Mouse (Mus musculus): ENCODE measurements around the gene Serhl. TPM values are rescaled to one million over a fixed set of nuclear protein-coding genes. Genes with fewer than 3 reads are reported as not detected.
"Not testable (repeated sequence)": the region's sequence is repeated elsewhere in the genome, so short reads cannot be mapped to it uniquely, and the experiment has no call there.

Gene Serhl
- polyA plus RNA-seq, 1 experiment from 2014 or later = 31.3 TPM

DNA sequence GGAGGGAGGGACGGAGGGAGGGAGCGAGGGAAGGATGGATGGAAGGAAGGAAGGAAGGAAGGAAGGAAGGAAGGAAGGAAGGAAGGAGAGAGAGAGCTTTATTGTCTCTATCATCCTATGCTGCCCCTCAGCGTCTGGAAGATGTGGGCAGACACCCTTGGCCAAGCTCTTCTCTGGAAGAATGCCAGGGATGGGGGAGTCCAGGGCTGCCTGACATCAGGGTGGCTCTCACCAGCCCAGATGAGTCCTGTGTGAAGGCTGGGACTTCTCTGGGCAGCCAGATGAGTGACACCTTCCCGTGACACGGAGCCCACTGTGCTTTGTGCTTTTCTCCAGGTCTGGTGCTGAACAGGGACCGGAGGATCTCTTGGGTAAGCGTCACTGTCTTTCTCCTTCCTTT, 22.6 kb downstream of the Serhl start:
- WGBS = 86% methylated on average over 7 of the region's 7 CpGs
- Histone ChIP-seq H3K27me3 (no peaks in the 10 kb centered on the region), H3K36me3 (peaks cover 18% of the 10 kb centered on the region), H3K4me3 (no peak overlapping the region), H3K4me2 (no peak overlapping the region), H3K4me1 (replicated peaks) (peaks cover 40% of the 10 kb centered on the region), H3K27ac (replicated peaks) (no peak overlapping the region), H3K9ac (no peak overlapping the region), H3K9me3 (no peaks in the 10 kb centered on the region)
- no peak for ATAC-seq (ENCODE audit: low read depth)

- H3K27ac ChIP-seq (replicated peaks) = no peak overlapping the region
- peak; percentile 76 for ATAC-seq (ENCODE audit: low read depth)
- no peak overlapping the region for H3K9ac ChIP-seq
- H3K9me3 ChIP-seq = no peaks in the 10 kb centered on the region
- H3K4me3 ChIP-seq = no peak overlapping the region
- peaks cover 36% of the 10 kb centered on the region for H3K4me1 ChIP-seq (replicated peaks)
- H3K36me3 ChIP-seq = peaks cover 28% of the 10 kb centered on the region
- H3K27me3 ChIP-seq = no peaks in the 10 kb centered on the region
- WGBS = 10% methylated on average over 11 of the region's 11 CpGs
- no peak overlapping the region for H3K4me2 ChIP-seq
Observed at GRCm38 (mm10) chr15:83112898-83113297, 23.6 kb downstream of the Serhl start.

GRCm38 (mm10) chr15:83114106-83114505, 24.8 kb downstream of the Serhl start:
- Histone ChIP-seq H3K4me2 (no peak overlapping the region), H3K9ac (no peak overlapping the region), H3K27ac (replicated peaks) (0 out of 2 replicates have a peak overlapping the region, but pooled peaks have one; percentile 1), H3K36me3 (peaks cover 39% of the 10 kb centered on the region), H3K4me3 (no peak overlapping the region), H3K4me1 (replicated peaks) (peaks cover 39% of the 10 kb centered on the region), H3K9me3 (no peaks in the 10 kb centered on the region), H3K27me3 (no peaks in the 10 kb centered on the region)
- ATAC-seq (ENCODE audit: low read depth) = no peak
- 64% methylated on average over 9 of the region's 9 CpGs for WGBS

DNA sequence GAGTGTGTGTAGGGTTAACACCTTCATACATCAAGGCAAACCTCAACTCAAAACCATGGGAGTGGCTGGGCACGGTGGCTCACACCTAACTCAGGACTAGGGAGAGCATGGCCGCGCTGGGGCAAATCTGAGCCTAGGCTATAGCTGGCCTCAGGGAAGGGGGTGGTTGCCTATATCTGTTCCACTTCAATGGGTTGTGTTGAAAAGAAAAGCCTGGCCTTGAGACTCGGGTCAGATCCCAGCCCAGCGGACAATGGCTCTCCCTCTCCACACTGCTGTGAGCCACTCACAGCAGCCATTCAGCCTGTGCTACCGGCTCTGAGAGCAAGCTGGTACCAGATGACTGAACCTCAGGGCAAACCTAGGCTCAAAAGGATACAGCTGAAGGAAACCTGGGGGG, 25.8 kb downstream of the Serhl start:
- 52% methylated on average over 6 of the region's 6 CpGs for WGBS
- Histone ChIP-seq H3K27ac (replicated peaks) (no peak overlapping the region), H3K4me3 (no peak overlapping the region), H3K36me3 (peaks cover 49% of the 10 kb centered on the region), H3K9me3 (no peaks in the 10 kb centered on the region), H3K4me1 (replicated peaks) (peaks cover 39% of the 10 kb centered on the region), H3K27me3 (no peaks in the 10 kb centered on the region), H3K4me2 (no peak overlapping the region), H3K9ac (no peak overlapping the region)
- ATAC-seq (ENCODE audit: low read depth) = no peak

DNA sequence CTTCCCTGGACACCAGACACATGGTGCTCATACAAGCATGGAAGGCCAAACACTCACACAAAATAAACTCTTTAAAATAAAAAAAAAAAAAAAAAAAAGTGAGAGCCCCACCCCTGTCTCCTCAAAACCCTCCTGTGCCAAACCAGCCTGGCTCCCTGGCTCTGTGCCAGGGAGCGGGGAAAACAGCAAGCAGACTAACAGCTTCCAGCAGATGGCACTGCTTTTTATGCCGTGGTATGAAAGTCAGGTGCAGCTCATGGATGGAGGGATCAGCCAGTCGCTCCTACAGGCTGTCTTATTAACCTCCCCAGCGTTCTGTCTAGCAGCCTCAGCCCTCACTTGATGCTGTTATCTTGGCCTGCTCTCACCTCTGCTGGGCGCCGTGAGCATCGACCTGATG, 29.1 kb downstream of the Serhl start:
- H3K27ac ChIP-seq (replicated peaks) = no peak overlapping the region
- H3K4me3 ChIP-seq = no peak overlapping the region
- no peak for ATAC-seq (ENCODE audit: low read depth)
- no peaks in the 10 kb centered on the region for H3K9me3 ChIP-seq
- H3K4me2 ChIP-seq = no peak overlapping the region
- peaks cover 50% of the 10 kb centered on the region for H3K36me3 ChIP-seq
- H3K27me3 ChIP-seq = no peaks in the 10 kb centered on the region
- WGBS = 59% methylated on average over 7 of the region's 7 CpGs
- no peak overlapping the region for H3K9ac ChIP-seq
- peaks cover 30% of the 10 kb centered on the region for H3K4me1 ChIP-seq (replicated peaks)

DNA sequence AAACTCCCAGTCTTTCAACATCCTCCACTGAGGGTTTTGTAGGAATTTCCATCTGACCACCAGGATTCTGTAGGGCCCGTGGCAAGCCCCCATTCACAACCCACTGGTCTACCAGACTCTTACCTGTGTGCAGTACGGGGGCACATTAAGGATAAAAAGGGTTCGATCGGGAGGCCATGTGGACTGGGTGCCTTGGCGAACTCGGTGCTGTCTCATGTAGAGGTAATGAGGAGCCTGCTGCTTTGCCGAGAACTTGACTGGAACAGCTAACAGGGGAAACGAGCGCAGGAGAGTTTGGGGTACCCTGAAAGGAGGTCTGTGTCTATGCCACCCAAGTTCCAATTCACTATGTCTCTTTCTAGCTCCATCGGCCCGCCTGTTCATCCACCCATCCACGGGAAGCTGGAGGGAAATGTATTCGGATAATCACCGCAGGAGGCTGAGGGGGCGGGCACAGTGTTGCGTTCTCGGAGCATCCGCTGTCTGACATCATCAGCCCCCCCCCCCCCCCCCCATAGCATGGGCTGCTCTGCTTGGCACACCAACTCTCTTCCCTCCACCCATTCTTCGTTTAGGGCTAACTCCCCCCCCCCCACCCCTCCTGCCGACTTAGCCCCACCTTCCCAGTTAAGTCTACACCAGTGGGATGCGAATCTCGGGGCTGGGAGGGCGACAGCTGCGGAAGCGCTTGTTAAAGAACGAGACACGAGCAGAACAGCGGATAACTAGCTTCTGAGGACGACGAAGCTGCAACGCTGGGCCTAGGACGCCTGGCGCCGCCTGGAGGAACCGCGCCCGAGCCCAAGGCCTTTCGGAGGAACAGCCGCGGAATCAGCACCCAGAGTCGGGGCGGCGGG, 32.6 kb downstream of the Serhl start:
- peaks cover 53% of the 10 kb centered on the region for H3K36me3 ChIP-seq
- H3K27ac ChIP-seq (replicated peaks) = peak overlapping the region; percentile 89
- no peaks in the 10 kb centered on the region for H3K9me3 ChIP-seq
- H3K4me2 ChIP-seq = peak overlapping the region; percentile 81
- 4% methylated on average over 43 of the region's 43 CpGs for WGBS
- H3K9ac ChIP-seq = peak overlapping the region; percentile 83
- peak overlapping the region; percentile 88 for H3K4me3 ChIP-seq
- peak; percentile 60 for ATAC-seq (ENCODE audit: low read depth)
- peaks cover 27% of the 10 kb centered on the region for H3K4me1 ChIP-seq (replicated peaks)
- H3K27me3 ChIP-seq = no peaks in the 10 kb centered on the region

DNA sequence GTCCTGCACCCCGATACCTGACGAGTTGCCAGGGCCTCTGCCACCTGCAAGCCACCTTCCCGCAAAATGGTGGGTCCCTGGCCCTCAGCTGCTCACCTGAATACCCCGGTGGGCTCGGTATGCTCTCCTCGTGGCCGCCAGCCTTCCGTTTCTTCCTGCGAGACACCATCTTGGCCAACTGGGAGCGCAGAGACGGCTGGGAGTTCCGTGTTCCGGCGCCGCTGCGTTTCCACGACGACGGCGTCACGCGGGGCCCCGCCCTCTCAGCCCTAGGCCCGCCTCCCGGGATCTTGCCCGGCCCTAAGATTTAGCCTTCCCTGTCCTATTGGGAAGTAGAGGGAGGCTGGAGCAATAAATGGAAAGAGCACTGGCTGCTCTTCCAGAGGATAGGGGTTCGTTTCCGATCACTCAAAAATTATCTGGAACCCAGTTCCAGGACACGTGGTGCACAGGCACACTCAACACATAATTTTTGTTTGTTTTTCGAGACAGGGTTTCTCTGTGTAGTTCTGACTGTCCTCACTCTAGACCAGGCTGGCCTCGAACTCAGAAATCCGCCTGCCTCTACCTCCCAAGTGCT, 33.4 kb downstream of the Serhl start, which contains the start of gene Rrp7a:
Gene Rrp7a (minus strand): TSS at position 236 of the 580 bp plus-strand sequence.
- Histone ChIP-seq H3K4me3 (peak within 1 kb of the TSS; percentile 88), H3K27ac (replicated peaks) (peak within 1 kb of the TSS; percentile 89), H3K9ac (peak within 1 kb of the TSS; percentile 83), H3K4me2 (peak within 1 kb of the TSS; percentile 81), H3K36me3 (peaks cover 53% of the 10 kb centered on the region), H3K4me1 (replicated peaks) (peaks cover 28% of the 10 kb centered on the region), H3K27me3 (no peaks in the 10 kb centered on the region), H3K9me3 (no peaks in the 10 kb centered on the region)
- WGBS = 10% methylated on average over 32 of the region's 32 CpGs
- ATAC-seq (ENCODE audit: low read depth) = peak; percentile 89

- Histone ChIP-seq H3K4me1 (replicated peaks) (peaks cover 24% of the 10 kb centered on the region), H3K27me3 (no peaks in the 10 kb centered on the region)
- no peak for ATAC-seq (ENCODE audit: low read depth)
Observed at GRCm38 (mm10) chr15:83124625-83125024, 35.3 kb downstream of the Serhl start.

GRCm38 (mm10) chr15:83126582-83126981, 37.3 kb downstream of the Serhl start:
- no peak for ATAC-seq (ENCODE audit: low read depth)
- no peak overlapping the region for H3K9ac ChIP-seq
- 0 out of 2 replicates have a peak overlapping the region, but pooled peaks have one; percentile 20 for H3K27ac ChIP-seq (replicated peaks)
- H3K4me1 ChIP-seq (replicated peaks) = peaks cover 15% of the 10 kb centered on the region
- no peaks in the 10 kb centered on the region for H3K27me3 ChIP-seq
- peaks cover 68% of the 10 kb centered on the region for H3K36me3 ChIP-seq
- H3K4me3 ChIP-seq = no peak overlapping the region
- no peak overlapping the region for H3K4me2 ChIP-seq
- no peaks in the 10 kb centered on the region for H3K9me3 ChIP-seq
- 85% methylated on average over 9 of the region's 9 CpGs for WGBS

More at GRCm38 (mm10) chr15:83124625-83125024, 35.3 kb downstream of the Serhl start:
- H3K4me3 ChIP-seq = no peak overlapping the region
- H3K9me3 ChIP-seq = no peaks in the 10 kb centered on the region
- H3K36me3 ChIP-seq = peaks cover 54% of the 10 kb centered on the region
- no peak overlapping the region for H3K9ac ChIP-seq
- H3K27ac ChIP-seq (replicated peaks) = no peak overlapping the region
- WGBS = 78% methylated on average over 5 of the region's 5 CpGs
- no peak overlapping the region for H3K4me2 ChIP-seq

DNA sequence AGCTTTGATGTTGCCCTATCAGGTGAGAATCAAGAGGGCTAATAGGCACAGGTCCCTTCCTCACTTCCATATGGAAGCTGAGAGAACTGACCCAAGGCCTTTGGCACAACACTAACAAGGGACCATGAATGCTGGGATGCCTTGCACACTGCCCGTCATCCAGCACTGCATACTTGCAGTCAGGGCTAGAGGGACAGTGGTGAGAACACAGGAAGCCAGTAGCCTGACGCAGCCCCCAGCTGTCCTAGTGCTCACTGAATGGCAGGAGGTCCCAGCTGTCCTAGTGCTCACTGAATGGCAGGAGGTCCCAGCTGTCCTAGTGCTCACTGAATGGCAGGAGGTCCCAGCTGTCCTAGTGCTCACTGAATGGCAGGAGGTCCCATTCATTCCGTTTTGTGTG, 37.7 kb downstream of the Serhl start:
- H3K27ac ChIP-seq (replicated peaks) = 0 out of 2 replicates have a peak overlapping the region, but pooled peaks have one; percentile 20
- not testable (repeated sequence) for H3K9ac ChIP-seq; H3K4me3 ChIP-seq; ATAC-seq (ENCODE audit: low read depth); H3K4me2 ChIP-seq; H3K9me3 ChIP-seq; H3K27me3 ChIP-seq
- WGBS = 29% methylated on average over 3 of the region's 3 CpGs
- peaks cover 12% of the 10 kb centered on the region for H3K4me1 ChIP-seq (replicated peaks)
- H3K36me3 ChIP-seq = peaks cover 73% of the 10 kb centered on the region

DNA sequence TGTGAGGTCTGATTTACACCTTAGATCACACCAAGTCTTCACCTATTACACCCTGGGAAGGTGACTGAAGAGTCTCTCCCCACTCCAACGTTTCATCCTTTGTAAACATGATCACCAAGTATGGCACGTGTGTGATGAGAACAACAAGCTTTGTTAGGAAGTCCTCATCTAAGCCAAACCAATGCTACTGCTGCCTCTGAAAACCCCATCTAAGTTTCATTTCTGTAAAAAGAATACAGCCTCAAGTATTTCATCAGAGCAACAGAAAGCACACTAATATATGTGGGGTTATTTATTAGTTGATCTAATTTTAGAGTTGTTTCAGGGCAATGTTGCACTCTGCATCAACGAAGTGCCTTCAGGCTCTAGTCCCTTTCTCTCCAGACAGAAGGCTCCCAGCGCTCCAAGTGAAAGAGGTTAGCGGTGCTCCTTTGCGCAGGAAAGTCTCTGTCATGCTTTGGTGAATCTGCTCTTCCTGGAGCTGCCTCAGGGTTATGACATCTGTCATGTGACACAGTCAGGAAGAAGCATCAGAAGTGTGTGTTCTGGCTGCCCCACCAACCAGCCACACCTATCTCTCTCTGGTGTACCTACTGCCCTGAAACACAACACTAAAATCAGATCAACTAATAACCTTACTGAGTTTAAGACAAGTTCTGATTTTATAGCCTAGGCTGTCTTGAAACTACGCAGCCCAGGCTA, 40.4 kb downstream of the Serhl start:
- Histone ChIP-seq H3K9ac (no peak overlapping the region), H3K36me3 (peaks cover 96% of the 10 kb centered on the region), H3K4me2 (no peak overlapping the region), H3K27me3 (no peaks in the 10 kb centered on the region), H3K4me3 (no peak overlapping the region), H3K4me1 (replicated peaks) (peaks cover 12% of the 10 kb centered on the region), H3K9me3 (no peaks in the 10 kb centered on the region), H3K27ac (replicated peaks) (no peak overlapping the region)
- whole genome bisulfite sequencing = 89% methylated on average over 7 of the region's 7 CpGs
- no peak for ATAC-seq (ENCODE audit: low read depth)

DNA sequence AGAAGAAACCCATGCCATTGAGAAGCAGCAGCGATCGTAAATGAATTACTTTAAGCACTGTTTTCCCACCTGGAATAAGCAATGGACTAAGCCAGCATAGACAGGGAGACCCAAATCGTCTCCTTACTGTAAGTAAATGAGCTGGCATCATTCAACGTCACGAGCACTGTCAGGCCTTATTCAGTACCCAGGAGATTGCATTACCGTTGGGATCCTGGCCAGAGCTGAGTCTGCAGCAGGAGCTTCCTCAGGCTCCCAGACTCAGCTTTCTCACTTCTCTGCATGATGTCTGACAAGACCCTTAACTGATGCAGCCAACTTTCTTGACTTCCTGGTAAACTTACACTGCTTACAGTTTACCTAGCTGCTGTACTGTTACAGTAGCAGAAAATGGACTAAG, 45.4 kb downstream of the Serhl start:
- WGBS = 88% methylated on average over 6 of the region's 6 CpGs
- Histone ChIP-seq H3K27me3 (no peaks in the 10 kb centered on the region), H3K9ac (no peak overlapping the region), H3K4me2 (no peak overlapping the region), H3K4me1 (replicated peaks) (no peaks in the 10 kb centered on the region), H3K27ac (replicated peaks) (no peak overlapping the region), H3K9me3 (no peaks in the 10 kb centered on the region), H3K4me3 (no peak overlapping the region), H3K36me3 (peaks cover 89% of the 10 kb centered on the region)
- ATAC-seq (ENCODE audit: low read depth) = no peak

Data from neural tube, embryonic 13.5 days (tissue).